Mouse (Mus musculus): ENCODE measurements at regions not wholly inside any gene's neighbourhood (a gene's known extent, or its start where the extent isn't known, plus 50 kb on each side); places are given as distances from the start of the nearest gene placed in this dataset.

DNA sequence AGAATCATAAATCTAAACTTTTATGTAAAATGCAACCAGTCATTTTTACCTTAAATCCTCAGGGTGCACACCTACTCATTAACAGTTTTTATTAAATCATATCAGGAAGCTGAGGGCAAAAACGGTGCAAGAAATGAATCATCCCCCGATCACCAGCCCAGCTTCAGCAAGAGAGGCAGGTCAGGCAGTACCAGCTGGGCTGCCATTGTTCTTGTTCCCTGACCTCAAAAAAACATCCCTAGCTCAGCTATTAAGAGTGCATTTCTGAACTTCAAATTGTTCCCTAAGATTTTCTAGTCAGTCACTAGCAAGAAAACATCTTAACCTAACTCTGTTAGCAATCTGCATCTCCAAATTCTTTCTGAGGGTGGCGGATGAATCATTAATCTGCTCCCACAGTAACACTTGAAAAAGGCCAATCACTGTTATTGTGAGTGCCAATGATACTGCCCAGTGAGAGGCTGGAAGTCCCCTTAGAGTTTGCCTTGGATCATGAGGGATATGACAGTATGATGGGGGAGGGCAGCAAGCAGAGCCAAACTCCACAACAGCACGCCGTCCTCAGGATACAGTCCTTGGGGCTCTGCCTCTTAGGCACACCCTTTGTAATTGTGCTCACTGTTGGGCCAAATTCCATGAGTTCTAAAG is 115.3 kb downstream of the Glrx3 start:
- TF ChIP-seq ETS1 (IDR thresholded peaks at IDR 0.05; ENCODE audit: low read depth, low read length) = no peak
- TF ChIP-seq ZMIZ1 (IDR thresholded peaks at IDR 0.05; ENCODE audit: low read depth, low read length) = no peak
- no peak for TF ChIP-seq TAL1 (IDR thresholded peaks at IDR 0.05; ENCODE audit: low read length)
- TF ChIP-seq MYB (IDR thresholded peaks at IDR 0.05; ENCODE audit: low read depth, low read length) = no peak
- no peak for TF ChIP-seq GATA1 (IDR thresholded peaks at IDR 0.05; ENCODE audit: low read depth, low read length)
- no peak for TF ChIP-seq USF2 (IDR thresholded peaks at IDR 0.05; ENCODE audit: borderline replicate concordance in 1 of 2, insufficient read depth in 1 of 2, low read depth in 1 of 2, low read length in 2 of 2)
- TF ChIP-seq JUND (IDR thresholded peaks at IDR 0.05; ENCODE audit: low read depth, low read length) = no peak
- no peak for TF ChIP-seq SIN3A (IDR thresholded peaks at IDR 0.05; ENCODE audit: low read length)
- no peak for TF ChIP-seq CTCF (IDR thresholded peaks at IDR 0.05 in 2 of 3, conservative IDR thresholded peaks at IDR 0.05 in 1 of 3; ENCODE audit: control insufficient read depth in 1 of 3, insufficient read depth in 1 of 3, low read depth in 2 of 3, low read length in 3 of 3, poor library complexity in 1 of 3, severe bottlenecking in 1 of 3)
- TF ChIP-seq RCOR1 (IDR thresholded peaks at IDR 0.05; ENCODE audit: low read depth, low read length) = no peak
- TF ChIP-seq MXI1 (IDR thresholded peaks at IDR 0.05; ENCODE audit: low read depth, low read length) = no peak
- TF ChIP-seq HCFC1 (IDR thresholded peaks at IDR 0.05; ENCODE audit: low read depth, low read length) = no peak
- no peak for TF ChIP-seq SMC3 (IDR thresholded peaks at IDR 0.05; ENCODE audit: low read depth, low read length)
- TF ChIP-seq ELF1 (IDR thresholded peaks at IDR 0.05; ENCODE audit: low read depth, low read length) = no peak
- TF ChIP-seq CHD1 (IDR thresholded peaks at IDR 0.05; ENCODE audit: low read depth, low read length) = no peak
- TF ChIP-seq POLR2AphosphoS2 (IDR thresholded peaks at IDR 0.05; ENCODE audit: low read length) = no peak
- TF ChIP-seq NRF1 (IDR thresholded peaks at IDR 0.05; ENCODE audit: insufficient read depth, low read depth, low read length, poor library complexity, severe bottlenecking) = no peak
- Histone ChIP-seq H3K79me2 (ENCODE audit: control insufficient read depth, insufficient read depth, low read length, poor library complexity) (no peaks in the 10 kb centered on the region), H3K27me3 (ENCODE audit: control insufficient read depth in 1 of 2, insufficient read depth in 2 of 2, low read length in 2 of 2) (no peaks in the 10 kb centered on the region), H3K9me3 (replicated peaks; ENCODE audit: insufficient read depth, low read length) (no peaks in the 10 kb centered on the region), H3K9ac (ENCODE audit: control insufficient read depth, low read depth, low read length, poor library complexity, severe bottlenecking) (no peak overlapping the region), H3K4me3 (ENCODE audit: control insufficient read depth in 1 of 2, insufficient read depth in 1 of 2, low read depth in 2 of 2, low read length in 2 of 2) (no peak overlapping the region), H3K27ac (ENCODE audit: control insufficient read depth, low read depth, low read length) (no peak overlapping the region), H3K36me3 (ENCODE audit: control insufficient read depth in 1 of 2, insufficient read depth in 2 of 2, low read length in 2 of 2) (no peaks in the 10 kb centered on the region), H3K4me1 (ENCODE audit: control insufficient read depth in 1 of 2, insufficient read depth in 2 of 2, low read length in 2 of 2) (no peaks in the 10 kb centered on the region)
- DNase-seq (ENCODE audit: low read depth, low spot score) = no peak

DNA sequence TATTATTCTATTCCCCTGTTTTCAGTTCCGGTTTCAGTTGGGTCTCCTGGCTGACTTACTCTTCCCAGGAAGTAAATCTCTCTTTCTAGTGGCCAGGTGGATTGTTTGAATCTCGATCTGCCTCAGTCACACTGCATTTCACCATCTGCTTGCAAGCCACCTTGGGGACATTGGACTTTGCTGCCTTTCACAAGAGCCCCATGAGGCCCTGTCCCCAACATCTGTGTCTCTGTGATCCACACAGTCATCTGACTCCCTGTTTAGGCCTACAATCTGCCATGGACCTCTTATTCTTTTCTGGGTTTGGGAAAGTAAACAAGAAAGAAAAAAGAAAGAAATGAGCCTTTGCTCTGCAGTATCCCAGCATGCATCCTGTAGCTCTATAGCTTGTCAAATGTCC is 118.1 kb downstream of the Glrx3 start:
- Histone ChIP-seq H3K9ac (ENCODE audit: control insufficient read depth, low read depth, low read length, poor library complexity, severe bottlenecking) (no peak overlapping the region), H3K27me3 (ENCODE audit: control insufficient read depth in 1 of 2, insufficient read depth in 2 of 2, low read length in 2 of 2) (no peaks in the 10 kb centered on the region), H3K79me2 (ENCODE audit: control insufficient read depth, insufficient read depth, low read length, poor library complexity) (no peaks in the 10 kb centered on the region), H3K36me3 (ENCODE audit: control insufficient read depth in 1 of 2, insufficient read depth in 2 of 2, low read length in 2 of 2) (no peaks in the 10 kb centered on the region), H3K4me3 (ENCODE audit: control insufficient read depth in 1 of 2, insufficient read depth in 1 of 2, low read depth in 2 of 2, low read length in 2 of 2) (no peak overlapping the region), H3K4me1 (ENCODE audit: control insufficient read depth in 1 of 2, insufficient read depth in 2 of 2, low read length in 2 of 2) (no peaks in the 10 kb centered on the region), H3K9me3 (replicated peaks; ENCODE audit: insufficient read depth, low read length) (no peaks in the 10 kb centered on the region), H3K27ac (ENCODE audit: control insufficient read depth, low read depth, low read length) (no peak overlapping the region)
- DNase-seq (ENCODE audit: low read depth, low spot score) = no peak
- no peak for TF ChIP-seq CTCF (IDR thresholded peaks at IDR 0.05 in 2 of 3, conservative IDR thresholded peaks at IDR 0.05 in 1 of 3; ENCODE audit: control insufficient read depth in 1 of 3, insufficient read depth in 1 of 3, low read depth in 2 of 3, low read length in 3 of 3, poor library complexity in 1 of 3, severe bottlenecking in 1 of 3)
